Mouse (Mus musculus) kidney, embryonic 14.5 days (tissue): ENCODE data around the gene Olfr150. TPM values are rescaled to one million over a fixed set of nuclear protein-coding genes. Genes with fewer than 3 reads are reported as not detected.
"Not testable (repeated sequence)": the region's sequence is repeated elsewhere in the genome, so short reads cannot be mapped to it uniquely, and the experiment has no call there.

Source experiments
- ATAC-seq: fragments of 200-750 bp; cut with Nextera tagmentation; 2 replicates; pipeline ENCODE4 v1.8.0; 2017; ENCODE audit warnings: moderate number of reproducible peaks, mild to moderate bottlenecking, moderate TSS enrichment, moderate library complexity; ENCODE audit not compliant: low FRiP score, low TSS enrichment
- H3K27ac ChIP-seq: fragments of 300-500 bp; sonication (generic); 2 replicates; pipeline ENCODE4 v1.5.1; 2014; ENCODE audit warnings: low read depth, mild to moderate bottlenecking, low read length, moderate library complexity, mixed read lengths
- H3K27me3 ChIP-seq: fragments of 300-500 bp; sonication (generic); 2 replicates; pipeline ENCODE4 v1.6.1; 2014; ENCODE audit warnings: mild to moderate bottlenecking, low read length; ENCODE audit not compliant: control insufficient read depth, insufficient read depth
- H3K36me3 ChIP-seq: fragments of 300-500 bp; sonication (generic); 2 replicates; pipeline ENCODE4 v1.6.1; 2014; ENCODE audit warnings: low read length, mixed read lengths; ENCODE audit not compliant: control insufficient read depth, insufficient read depth
- H3K4me1 ChIP-seq: fragments of 300-500 bp; sonication (generic); 2 replicates; pipeline ENCODE4 v1.6.1; 2014; ENCODE audit warnings: low read length, mixed read lengths; ENCODE audit not compliant: control insufficient read depth, insufficient read depth
- H3K4me2 ChIP-seq: fragments of 300-500 bp; sonication (generic); replicated peaks from 2 replicates; pipeline ENCODE4 v1.6.1; 2014; ENCODE audit warnings: low read depth, mild to moderate bottlenecking, low read length
- H3K4me3 ChIP-seq: fragments of 300-500 bp; sonication (generic); 2 replicates; pipeline ENCODE4 v1.5.1; 2014; ENCODE audit warnings: mild to moderate bottlenecking, low read length
- H3K9ac ChIP-seq: fragments of 300-500 bp; sonication (generic); 2 replicates; pipeline ENCODE4 v1.6.1; 2014; ENCODE audit warnings: low read depth, mild to moderate bottlenecking, low read length, moderate library complexity
- H3K9me3 ChIP-seq: fragments of 300-500 bp; sonication (generic); 2 replicates; pipeline ENCODE4 v1.6.1; 2016; ENCODE audit warnings: low read length; ENCODE audit not compliant: control insufficient read depth
- WGBS: fragments of 180-500 bp; shearing (Covaris S2); extraction: QIAGEN DNeasy Blood & Tissue Kit; methylation state at CpG from one replicate; pipeline ENCODE4 v1.1.7; 2014; 5-methylcytosine and 5-hydroxymethylcytosine counted together
- polyA plus RNA-seq: library from polyadenylated mRNA; unstranded; fragments of >200 nt; fragmentation: Nextera tagmentation; extraction: Ambion mirVana; gene quantifications from 2 replicates; pipeline ENCODE4 v1.2.1, GENCODE M21; 2014

The Olfr150 gene
- not detected in 2 replicates for polyA plus RNA-seq

- H3K4me3 ChIP-seq = no peak within 1 kb of the TSS
- H3K27me3 ChIP-seq = no peaks in the 10 kb centered on the region
- H3K36me3 ChIP-seq = no peaks in the 10 kb centered on the region
- H3K4me1 ChIP-seq = no peaks in the 10 kb centered on the region
- H3K27ac ChIP-seq = no peak within 1 kb of the TSS
- no peak for ATAC-seq
- no peak within 1 kb of the TSS for H3K4me2 ChIP-seq
- no peaks in the 10 kb centered on the region for H3K9me3 ChIP-seq
- no peak within 1 kb of the TSS for H3K9ac ChIP-seq
Observed at GRCm38 (mm10) chr9:39730678-39731077, at the start of gene Olfr150. Gene Olfr150, plus strand, starts transcription at chr9:39730978.

- not testable (repeated sequence) for H3K4me3 ChIP-seq, H3K36me3 ChIP-seq, H3K9me3 ChIP-seq, H3K4me2 ChIP-seq, H3K4me1 ChIP-seq, H3K9ac ChIP-seq, ATAC-seq, H3K27ac ChIP-seq, H3K27me3 ChIP-seq
- 87% methylated on average over 6 of the region's 8 CpGs for WGBS
Observed at GRCm38 (mm10) chr9:39701123-39701522, 29.7 kb upstream of the Olfr150 start.

GRCm38 (mm10) chr9:39707017-39707416 is 23.8 kb upstream of the Olfr150 start, which contains the start of gene Olfr149:
Gene Olfr149, minus strand, starts transcription at chr9:39707117.
- ATAC-seq = no peak
- Histone ChIP-seq H3K27ac (no peak within 1 kb of the TSS), H3K27me3 (no peaks in the 10 kb centered on the region), H3K4me2 (no peak within 1 kb of the TSS), H3K4me3 (no peak within 1 kb of the TSS), H3K9me3 (no peaks in the 10 kb centered on the region), H3K36me3 (no peaks in the 10 kb centered on the region), H3K4me1 (no peaks in the 10 kb centered on the region), H3K9ac (no peak within 1 kb of the TSS)

GRCm38 (mm10) chr9:39708958-39709357 is 21.8 kb upstream of the Olfr150 start:
- Histone ChIP-seq H3K36me3 (no peaks in the 10 kb centered on the region), H3K27me3 (no peaks in the 10 kb centered on the region), H3K4me3 (no peak overlapping the region), H3K9ac (no peak overlapping the region), H3K4me2 (no peak overlapping the region), H3K27ac (no peak overlapping the region), H3K9me3 (no peaks in the 10 kb centered on the region), H3K4me1 (no peaks in the 10 kb centered on the region)
- ATAC-seq = peak; percentile 82; the same call in 1 of the 2 replicates
- 56% methylated on average over 3 of the region's 3 CpGs for WGBS

- no peak for ATAC-seq
- Histone ChIP-seq H3K9me3 (no peaks in the 10 kb centered on the region), H3K36me3 (no peaks in the 10 kb centered on the region), H3K4me3 (no peak within 1 kb of the TSS), H3K27ac (no peak within 1 kb of the TSS), H3K27me3 (no peaks in the 10 kb centered on the region), H3K4me1 (no peaks in the 10 kb centered on the region), H3K9ac (no peak within 1 kb of the TSS), H3K4me2 (no peak within 1 kb of the TSS)
Observed at GRCm38 (mm10) chr9:39711053-39711452, 19.7 kb upstream of the Olfr150 start, which contains the start of gene Olfr965. Gene Olfr965, plus strand, starts transcription at chr9:39711353.

GRCm38 (mm10) chr9:39740741-39741140 is 10.0 kb downstream of the Olfr150 start:
- ATAC-seq = no peak
- Histone ChIP-seq H3K36me3 (no peaks in the 10 kb centered on the region), H3K27me3 (no peaks in the 10 kb centered on the region), H3K27ac (no peak overlapping the region), H3K4me1 (no peaks in the 10 kb centered on the region), H3K4me2 (no peak overlapping the region), H3K9me3 (no peaks in the 10 kb centered on the region), H3K4me3 (no peak overlapping the region), H3K9ac (no peak overlapping the region)
- WGBS = 92% methylated on average over 1 of the region's 1 CpGs

GRCm38 (mm10) chr9:39745949-39746348 is 15.2 kb downstream of the Olfr150 start, which contains the start of gene Olfr967:
Gene Olfr967, plus strand, starts transcription at chr9:39746249.
- H3K9ac ChIP-seq = no peak within 1 kb of the TSS
- no peak within 1 kb of the TSS for H3K4me2 ChIP-seq
- no peaks in the 10 kb centered on the region for H3K9me3 ChIP-seq
- H3K27ac ChIP-seq = no peak within 1 kb of the TSS
- no peak for ATAC-seq
- no peaks in the 10 kb centered on the region for H3K36me3 ChIP-seq
- no peak within 1 kb of the TSS for H3K4me3 ChIP-seq
- no peaks in the 10 kb centered on the region for H3K4me1 ChIP-seq
- H3K27me3 ChIP-seq = no peaks in the 10 kb centered on the region

- Histone ChIP-seq H3K4me1 (no peaks in the 10 kb centered on the region), H3K36me3 (no peaks in the 10 kb centered on the region), H3K9me3 (no peaks in the 10 kb centered on the region), H3K27ac (no peak overlapping the region), H3K27me3 (no peaks in the 10 kb centered on the region), H3K4me3 (no peak overlapping the region), H3K9ac (no peak overlapping the region), H3K4me2 (no peak overlapping the region)
- no peak for ATAC-seq
- 87% methylated on average over 1 of the region's 1 CpGs for WGBS
Observed at GRCm38 (mm10) chr9:39746428-39746827, 15.7 kb downstream of the Olfr150 start.

- no peak within 1 kb of the TSS for H3K4me3 ChIP-seq
- H3K4me1 ChIP-seq = no peaks in the 10 kb centered on the region
- H3K4me2 ChIP-seq = no peak within 1 kb of the TSS
- 88% methylated on average over 1 of the region's 1 CpGs for WGBS
- no peaks in the 10 kb centered on the region for H3K9me3 ChIP-seq
- H3K27ac ChIP-seq = no peak within 1 kb of the TSS
- no peaks in the 10 kb centered on the region for H3K36me3 ChIP-seq
- no peak for ATAC-seq
- H3K27me3 ChIP-seq = no peaks in the 10 kb centered on the region
- H3K9ac ChIP-seq = no peak within 1 kb of the TSS
Observed at GRCm38 (mm10) chr9:39783153-39783552, 52.4 kb downstream of the Olfr150 start, which contains the start of gene Olfr968. Gene Olfr968, minus strand, starts transcription at chr9:39783253.
